Mouse (Mus musculus): ENCODE measurements around the gene Mpzl1. TPM values are rescaled to one million over a fixed set of nuclear protein-coding genes. Genes with fewer than 3 reads are reported as not detected.

Gene Mpzl1
- polyA plus RNA-seq, 1 experiment from 2014 or later, result 129 TPM

DNA sequence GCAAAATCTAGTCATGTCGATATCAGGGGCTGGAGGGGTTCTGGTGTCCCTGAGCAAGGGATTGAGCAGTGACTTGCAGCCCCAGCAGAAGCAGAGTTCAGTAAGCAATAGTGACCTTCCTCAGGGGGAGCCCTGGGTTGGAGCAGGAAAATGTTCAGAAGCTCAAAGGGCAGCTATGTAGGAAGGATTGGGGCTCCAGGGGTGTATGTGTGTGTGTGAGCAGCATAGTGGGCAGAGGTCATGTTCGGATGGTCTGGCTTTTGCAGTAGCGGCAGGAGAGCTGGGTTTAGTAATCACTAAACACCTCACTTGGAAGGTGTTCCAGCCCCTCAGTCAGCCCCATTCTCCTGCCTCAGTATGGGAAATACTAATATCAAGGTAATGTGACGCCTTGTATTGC is 58.3 kb downstream of the Mpzl1 start:
- Histone ChIP-seq H3K36me3 (ENCODE audit: control insufficient read depth, insufficient read depth, low read length) (no peaks in the 10 kb centered on the region), H3K9me3 (replicated peaks; ENCODE audit: control insufficient read depth, low read length) (no peaks in the 10 kb centered on the region), H3K4me2 (no peak overlapping the region), H3K4me3 (ENCODE audit: low read depth, low read length) (no peak overlapping the region), H3K9ac (ENCODE audit: low read depth, low read length) (no peak overlapping the region), H3K27me3 (ENCODE audit: control insufficient read depth, insufficient read depth, low read length) (no peaks in the 10 kb centered on the region), H3K4me1 (ENCODE audit: control insufficient read depth, insufficient read depth, low read length) (0 out of 2 replicates have a peak, but pooled peaks cover 3% of the 10 kb centered on the region), H3K27ac (ENCODE audit: low read depth, low read length) (no peak overlapping the region)
- no peak for ATAC-seq (replicated peaks; ENCODE audit: insufficient number of reproducible peaks, low FRiP score, low TSS enrichment)
- WGBS (ENCODE audit: insufficient replicate concordance), result 83% methylated on average over 4 of the region's 4 CpGs

DNA sequence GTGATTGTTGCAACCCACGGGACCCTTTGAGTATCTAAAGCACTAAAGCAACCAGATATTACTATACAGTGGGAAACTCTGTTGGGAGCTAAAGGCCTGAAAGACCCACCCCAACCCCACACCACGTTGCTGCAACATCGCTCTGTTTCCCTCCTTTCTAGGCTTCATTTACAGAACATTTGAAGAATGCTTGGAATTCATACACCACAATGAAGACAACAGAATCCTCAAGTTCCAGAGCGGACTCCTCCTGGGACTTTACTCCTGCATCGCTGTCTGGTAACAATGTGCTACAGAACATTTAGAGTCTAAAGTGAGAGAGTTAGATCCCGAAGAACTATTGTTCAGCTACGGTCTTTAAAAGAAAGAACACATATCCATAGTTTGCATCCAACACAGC is 66.9 kb downstream of the Mpzl1 start:
- no peak overlapping the region for H3K27ac ChIP-seq (ENCODE audit: low read depth, low read length)
- WGBS (ENCODE audit: insufficient replicate concordance), result 68% methylated on average over 7 of the region's 7 CpGs

DNA sequence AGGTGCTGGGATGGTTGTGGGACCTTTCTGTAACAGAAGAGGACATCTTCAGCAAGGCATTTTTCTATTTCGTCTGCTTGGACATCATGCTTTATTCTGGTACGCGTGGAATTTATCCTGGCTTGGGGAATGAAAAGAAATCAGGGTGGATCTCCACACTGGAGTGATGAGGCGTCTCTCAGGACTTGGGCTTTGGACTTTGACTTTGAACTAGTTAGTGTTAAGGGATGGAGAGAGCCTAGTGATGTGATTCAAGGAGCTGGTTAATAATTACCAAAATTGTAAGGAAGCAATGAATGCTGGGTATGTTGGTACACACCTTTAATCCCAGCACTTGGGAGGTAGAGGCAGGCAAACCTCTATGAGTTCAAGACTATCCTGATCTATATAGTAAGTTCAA is 69.1 kb downstream of the Mpzl1 start:
- no peak for ATAC-seq (replicated peaks; ENCODE audit: insufficient number of reproducible peaks, low FRiP score, low TSS enrichment)
- H3K4me2 ChIP-seq, result no peak overlapping the region
- H3K36me3 ChIP-seq (ENCODE audit: control insufficient read depth, insufficient read depth, low read length), result no peaks in the 10 kb centered on the region
- no peaks in the 10 kb centered on the region for H3K4me1 ChIP-seq (ENCODE audit: control insufficient read depth, insufficient read depth, low read length)
- H3K27me3 ChIP-seq (ENCODE audit: control insufficient read depth, insufficient read depth, low read length), result no peaks in the 10 kb centered on the region
- no peak overlapping the region for H3K27ac ChIP-seq (ENCODE audit: low read depth, low read length)
- H3K9ac ChIP-seq (ENCODE audit: low read depth, low read length), result no peak overlapping the region
- 88% methylated on average over 4 of the region's 4 CpGs for WGBS (ENCODE audit: insufficient replicate concordance)
- no peak overlapping the region for H3K4me3 ChIP-seq (ENCODE audit: low read depth, low read length)
- no peaks in the 10 kb centered on the region for H3K9me3 ChIP-seq (replicated peaks; ENCODE audit: control insufficient read depth, low read length)

More for the DNA sequence above, 66.9 kb downstream of the Mpzl1 start:
- Histone ChIP-seq H3K9me3 (replicated peaks; ENCODE audit: control insufficient read depth, low read length) (no peaks in the 10 kb centered on the region), H3K9ac (ENCODE audit: low read depth, low read length) (no peak overlapping the region), H3K27me3 (ENCODE audit: control insufficient read depth, insufficient read depth, low read length) (no peaks in the 10 kb centered on the region), H3K4me2 (no peak overlapping the region), H3K4me1 (ENCODE audit: control insufficient read depth, insufficient read depth, low read length) (no peaks in the 10 kb centered on the region), H3K4me3 (ENCODE audit: low read depth, low read length) (no peak overlapping the region), H3K36me3 (ENCODE audit: control insufficient read depth, insufficient read depth, low read length) (no peaks in the 10 kb centered on the region)
- no peak for ATAC-seq (replicated peaks; ENCODE audit: insufficient number of reproducible peaks, low FRiP score, low TSS enrichment)

DNA sequence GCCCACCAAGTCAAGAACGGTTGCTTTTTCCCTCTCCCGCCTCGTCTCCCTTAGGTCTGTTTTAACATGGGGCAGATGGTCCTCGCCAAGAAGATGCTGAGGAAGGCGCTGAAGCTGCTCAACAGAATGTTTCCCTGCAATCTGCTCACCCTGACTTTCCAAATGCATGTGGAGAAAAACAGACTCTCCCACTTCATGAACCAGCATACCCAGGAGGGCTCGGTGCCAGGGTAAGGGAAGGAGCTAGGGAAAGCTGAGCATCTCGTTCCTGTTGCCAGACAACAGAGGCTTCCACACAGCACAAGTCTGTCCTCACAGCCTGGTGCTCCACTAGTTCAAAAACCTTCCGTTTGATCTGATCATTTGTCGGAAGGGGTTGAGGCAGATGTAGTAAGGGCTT is 75.3 kb downstream of the Mpzl1 start:
- Histone ChIP-seq H3K27me3 (ENCODE audit: control insufficient read depth, insufficient read depth, low read length) (no peaks in the 10 kb centered on the region), H3K4me3 (ENCODE audit: low read depth, low read length) (no peak overlapping the region)
- 85% methylated on average over 9 of the region's 9 CpGs for WGBS (ENCODE audit: insufficient replicate concordance)

DNA sequence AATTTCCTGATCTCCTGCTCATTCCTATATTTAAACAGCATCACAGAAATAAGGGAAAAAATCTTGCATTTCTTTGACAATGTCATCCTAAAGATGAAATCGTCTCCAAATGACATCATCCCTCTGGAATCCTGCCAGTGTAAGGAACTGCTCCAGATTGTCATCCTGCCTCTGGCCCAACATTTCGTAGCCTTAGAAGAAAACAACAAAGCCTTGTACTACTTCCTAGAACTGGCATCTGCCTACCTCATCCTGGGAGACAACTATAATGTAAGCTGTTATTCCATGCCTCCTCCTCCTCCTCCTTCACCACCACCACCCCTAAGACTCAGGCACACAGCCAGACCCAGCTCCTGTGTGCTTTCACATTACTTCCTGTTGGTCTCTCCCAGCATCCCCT is 77.6 kb downstream of the Mpzl1 start:
- 39% methylated on average over 2 of the region's 2 CpGs for WGBS (ENCODE audit: insufficient replicate concordance)
- H3K27ac ChIP-seq (ENCODE audit: low read depth, low read length), result no peak overlapping the region
- ATAC-seq (replicated peaks; ENCODE audit: insufficient number of reproducible peaks, low FRiP score, low TSS enrichment), result no peak
- no peaks in the 10 kb centered on the region for H3K4me1 ChIP-seq (ENCODE audit: control insufficient read depth, insufficient read depth, low read length)
- no peak overlapping the region for H3K4me3 ChIP-seq (ENCODE audit: low read depth, low read length)
- no peaks in the 10 kb centered on the region for H3K27me3 ChIP-seq (ENCODE audit: control insufficient read depth, insufficient read depth, low read length)
- H3K36me3 ChIP-seq (ENCODE audit: control insufficient read depth, insufficient read depth, low read length), result no peaks in the 10 kb centered on the region
- no peak overlapping the region for H3K4me2 ChIP-seq
- H3K9ac ChIP-seq (ENCODE audit: low read depth, low read length), result no peak overlapping the region
- H3K9me3 ChIP-seq (replicated peaks; ENCODE audit: control insufficient read depth, low read length), result no peaks in the 10 kb centered on the region

More for the DNA sequence above, 75.3 kb downstream of the Mpzl1 start:
- no peaks in the 10 kb centered on the region for H3K36me3 ChIP-seq (ENCODE audit: control insufficient read depth, insufficient read depth, low read length)
- no peak overlapping the region for H3K27ac ChIP-seq (ENCODE audit: low read depth, low read length)
- no peak overlapping the region for H3K4me2 ChIP-seq
- no peaks in the 10 kb centered on the region for H3K4me1 ChIP-seq (ENCODE audit: control insufficient read depth, insufficient read depth, low read length)
- ATAC-seq (replicated peaks; ENCODE audit: insufficient number of reproducible peaks, low FRiP score, low TSS enrichment), result no peak
- H3K9ac ChIP-seq (ENCODE audit: low read depth, low read length), result no peak overlapping the region
- no peaks in the 10 kb centered on the region for H3K9me3 ChIP-seq (replicated peaks; ENCODE audit: control insufficient read depth, low read length)

Other genes starting within 250 kb of the Mpzl1 start
- 18.9 and 19.6 TPM in 2 replicates for gene Dcaf6, start 174.1 kb downstream of the Mpzl1 start, polyA plus RNA-seq (2014; fragmentation: Nextera tagmentation; extraction: Ambion mirVana)
- 212 and 216 TPM in 2 replicates for gene Mpc2, start 173.9 kb downstream of the Mpzl1 start, polyA plus RNA-seq (2014; fragmentation: Nextera tagmentation; extraction: Ambion mirVana)
- gene Adcy10, start 149.4 kb downstream of the Mpzl1 start, polyA plus RNA-seq (2014; fragmentation: Nextera tagmentation; extraction: Ambion mirVana), result not detected in 2 replicates
- gene Rcsd1, start 75.2 kb upstream of the Mpzl1 start, polyA plus RNA-seq (2014; fragmentation: Nextera tagmentation; extraction: Ambion mirVana), result 85.4 and 91.8 TPM in 2 replicates
- gene Creg1, start 129.2 kb upstream of the Mpzl1 start, polyA plus RNA-seq (2014; fragmentation: Nextera tagmentation; extraction: Ambion mirVana), result 108 and 109 TPM in 2 replicates
- 0.64 and 0.90 TPM in 2 replicates for gene Cd247, start 154.1 kb upstream of the Mpzl1 start, polyA plus RNA-seq (2014; fragmentation: Nextera tagmentation; extraction: Ambion mirVana)